Mouse (Mus musculus) hindbrain, postnatal 0 days (tissue): ENCODE measurements around the gene Tgfa. TPM values are rescaled to one million over a fixed set of nuclear protein-coding genes. Genes with fewer than 3 reads are reported as not detected.

Experiments
- ATAC-seq: fragments of 200-750 bp; cut with Nextera tagmentation; 2 replicates; pipeline ENCODE4 v1.8.0; 2017; ENCODE audit warnings: mild to moderate bottlenecking, moderate TSS enrichment, moderate library complexity
- DNase-seq: peaks from one replicate; pipeline ENCODE4 v3.0.0-alpha.2; 2015; ENCODE audit warnings: low spot score
- H3K27ac ChIP-seq: fragments of 300-500 bp; sonication (generic); 2 replicates; pipeline ENCODE4 v1.5.1; 2014; ENCODE audit warnings: mild to moderate bottlenecking
- H3K27me3 ChIP-seq: fragments of 300-500 bp; sonication (generic); 2 replicates; pipeline ENCODE4 v1.6.1; 2014; ENCODE audit warnings: low read length, mixed read lengths; ENCODE audit not compliant: insufficient read depth
- H3K36me3 ChIP-seq: fragments of 300-500 bp; sonication (generic); 2 replicates; pipeline ENCODE4 v1.6.1; 2014; ENCODE audit warnings: low read length, mixed read lengths; ENCODE audit not compliant: insufficient read depth
- H3K4me1 ChIP-seq: fragments of 300-500 bp; sonication (generic); 2 replicates; pipeline ENCODE4 v1.6.1; 2014; ENCODE audit warnings: antibody characterized with exemption, low read length, mixed read lengths; ENCODE audit not compliant: insufficient read depth
- H3K4me2 ChIP-seq: fragments of 300-500 bp; sonication (generic); 2 replicates; pipeline ENCODE4 v1.6.1; 2014; ENCODE audit warnings: low read depth, mild to moderate bottlenecking, low read length, moderate library complexity, mixed read lengths
- H3K4me3 ChIP-seq: fragments of 300-500 bp; sonication (generic); 2 replicates; pipeline ENCODE4 v1.5.1; 2014; ENCODE audit warnings: low read length
- H3K9ac ChIP-seq: fragments of 300-500 bp; sonication (generic); replicated peaks from 2 replicates; pipeline ENCODE4 v1.6.1; 2014; ENCODE audit warnings: mild to moderate bottlenecking, low read length, moderate library complexity, mixed read lengths
- H3K9me3 ChIP-seq: fragments of 300-500 bp; sonication (generic); 2 replicates; pipeline ENCODE4 v1.6.1; 2016; ENCODE audit warnings: low read length, mixed read lengths
- CTCF ChIP-seq: IDR thresholded peaks from 2 replicates; pipeline ENCODE4 v1.5.1; 2016; ENCODE audit warnings: antibody characterized with exemption, control low read depth, low read depth
- WGBS: fragments of 180-500 bp; shearing (Covaris S2); extraction: QIAGEN DNeasy Blood & Tissue Kit; methylation state at CpG from one replicate; pipeline ENCODE4 v1.1.7; 2014; 5-methylcytosine and 5-hydroxymethylcytosine counted together
- polyA plus RNA-seq: library from polyadenylated mRNA; unstranded; fragments of >200 nt; fragmentation: Nextera tagmentation; extraction: Ambion mirVana; gene quantifications from 2 replicates; pipeline ENCODE4 v1.2.1, GENCODE M21; 2015
- total RNA-seq: library from RNA; depleted of rRNA; stranded (reverse); fragments of >200 nt; gene quantifications from 2 replicates; pipeline ENCODE4 v1.2.3, GENCODE M21; 2014; rRNA removed

Tgfa gene
- total and polyA plus RNA-seq, 2 experiments from 2014 or later = 14.2 to 40.5 TPM

DNA sequence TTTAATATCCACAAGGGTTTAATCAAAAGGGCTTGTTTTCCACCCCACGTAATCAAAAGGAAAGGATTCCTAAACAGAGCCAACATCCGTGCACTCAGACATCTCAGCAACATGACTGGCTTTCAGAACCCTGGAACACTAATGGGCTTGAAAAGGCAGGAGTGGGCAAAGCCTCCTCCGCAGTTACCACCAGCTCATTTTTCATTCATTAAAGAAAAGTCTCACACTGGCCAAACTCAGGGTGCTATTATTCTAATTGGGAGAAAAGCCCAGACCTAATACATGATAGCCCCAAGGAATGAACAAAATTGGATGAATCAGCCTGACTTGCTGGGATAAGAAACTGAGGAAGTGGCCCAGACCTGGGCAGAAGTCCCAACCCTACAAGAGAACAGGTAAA lies 129.4 kb downstream of the Tgfa start:
- no peak overlapping the region for H3K4me3 ChIP-seq
- no peak for ATAC-seq
- no peak overlapping the region for H3K9ac ChIP-seq
- no peak overlapping the region for H3K4me2 ChIP-seq
- H3K9me3 ChIP-seq = no peaks in the 10 kb centered on the region
- no peak overlapping the region for H3K27ac ChIP-seq
- TF ChIP-seq CTCF = no peak
- H3K36me3 ChIP-seq = no peaks in the 10 kb centered on the region
- 62% methylated on average over 3 of the region's 3 CpGs for WGBS
- no peak for DNase-seq
- H3K4me1 ChIP-seq = no peaks in the 10 kb centered on the region
- no peaks in the 10 kb centered on the region for H3K27me3 ChIP-seq

Other genes starting within 250 kb of the Tgfa start
- 57.9 and 60.6 TPM in 2 replicates for gene Dusp11, start 233.6 kb upstream of the Tgfa start, total RNA-seq
- 31.6 TPM in 2 replicates for gene Dusp11, start 233.6 kb upstream of the Tgfa start, polyA plus RNA-seq
- gene Figla, start 179.1 kb upstream of the Tgfa start, total RNA-seq = not detected in 2 replicates
- not detected in 2 replicates for gene Figla, start 179.1 kb upstream of the Tgfa start, polyA plus RNA-seq
- gene Add2, start 166.5 kb upstream of the Tgfa start, total RNA-seq = 132 and 149 TPM in 2 replicates
- gene Add2, start 166.5 kb upstream of the Tgfa start, polyA plus RNA-seq = 84.6 and 90.0 TPM in 2 replicates
- 42.2 and 48.2 TPM in 2 replicates for gene Fam136a, start 170.4 kb downstream of the Tgfa start, total RNA-seq
- 63.7 and 64.6 TPM in 2 replicates for gene Fam136a, start 170.4 kb downstream of the Tgfa start, polyA plus RNA-seq
- 45.1 and 48.1 TPM in 2 replicates for gene Snrpg, start 176.1 kb downstream of the Tgfa start, total RNA-seq
- 278 and 289 TPM in 2 replicates for gene Snrpg, start 176.1 kb downstream of the Tgfa start, polyA plus RNA-seq
- 74.3 and 80.9 TPM in 2 replicates for gene Pcyox1, start 201.9 kb downstream of the Tgfa start, total RNA-seq
- 102 and 104 TPM in 2 replicates for gene Pcyox1, start 201.9 kb downstream of the Tgfa start, polyA plus RNA-seq
- 138 and 148 TPM in 2 replicates for gene Tia1, start 209.0 kb downstream of the Tgfa start, total RNA-seq
- 190 and 211 TPM in 2 replicates for gene Tia1, start 209.0 kb downstream of the Tgfa start, polyA plus RNA-seq
- not detected in 2 replicates for gene Gm44790, start 231.4 kb downstream of the Tgfa start, total RNA-seq
- not detected in 2 replicates for gene Gm44790, start 231.4 kb downstream of the Tgfa start, polyA plus RNA-seq
- gene C87436, start 243.2 kb downstream of the Tgfa start, total RNA-seq = 14.4 and 17.6 TPM in 2 replicates
- gene C87436, start 243.2 kb downstream of the Tgfa start, polyA plus RNA-seq = 15.9 and 19.6 TPM in 2 replicates